Mouse (Mus musculus): ENCODE data around the gene Pim3. TPM values are rescaled to one million over a fixed set of nuclear protein-coding genes. Genes with fewer than 3 reads are reported as not detected.

The Pim3 gene
- 100 to 1,000 TPM; 159 to 173 TPM for total RNA-seq (2023)

DNA sequence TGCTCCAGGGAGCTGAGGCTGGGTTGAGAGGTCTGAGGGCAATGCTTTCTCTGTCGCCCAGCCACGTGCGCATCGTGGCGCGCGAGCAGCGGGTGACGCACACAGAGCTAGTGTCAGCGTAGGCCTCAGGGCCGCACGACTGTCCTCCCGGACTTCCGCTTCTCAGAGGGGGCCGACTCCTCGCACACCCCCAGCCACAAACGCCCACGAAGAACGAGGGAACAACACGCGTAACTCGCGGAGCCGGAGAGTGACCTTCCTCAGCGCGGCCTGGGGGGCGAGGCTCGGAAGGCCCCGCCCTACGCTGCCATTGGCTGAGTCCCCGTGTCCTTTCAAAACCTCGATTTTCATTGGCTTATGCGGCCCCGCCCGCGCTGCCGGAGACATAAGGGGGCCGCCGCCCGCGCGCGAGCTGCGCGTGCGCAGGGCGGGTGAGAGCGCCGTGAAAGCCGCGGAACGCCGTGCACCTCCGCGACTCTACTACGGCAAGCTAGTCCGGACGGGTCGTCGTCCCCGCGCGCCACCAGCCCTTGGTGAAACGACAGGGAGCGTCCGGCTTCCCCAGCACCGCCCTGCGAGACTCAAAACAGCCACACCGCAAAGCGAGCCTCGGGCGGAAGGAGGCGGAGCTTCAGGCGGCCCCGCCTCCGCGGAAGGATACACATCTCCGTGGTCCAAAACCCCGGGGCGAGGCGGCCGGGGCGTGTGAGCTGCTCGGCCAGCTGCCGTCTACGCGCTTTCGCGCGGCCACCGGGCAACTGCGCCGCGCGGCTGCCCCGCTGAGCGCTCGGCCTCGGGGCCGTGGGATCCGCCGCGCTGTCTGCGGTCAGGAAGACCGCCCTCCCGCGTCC, at the start of gene Pim3:
TSS of gene Pim3 (plus strand) at position 415 of the 851 bp plus-strand sequence.

DNA sequence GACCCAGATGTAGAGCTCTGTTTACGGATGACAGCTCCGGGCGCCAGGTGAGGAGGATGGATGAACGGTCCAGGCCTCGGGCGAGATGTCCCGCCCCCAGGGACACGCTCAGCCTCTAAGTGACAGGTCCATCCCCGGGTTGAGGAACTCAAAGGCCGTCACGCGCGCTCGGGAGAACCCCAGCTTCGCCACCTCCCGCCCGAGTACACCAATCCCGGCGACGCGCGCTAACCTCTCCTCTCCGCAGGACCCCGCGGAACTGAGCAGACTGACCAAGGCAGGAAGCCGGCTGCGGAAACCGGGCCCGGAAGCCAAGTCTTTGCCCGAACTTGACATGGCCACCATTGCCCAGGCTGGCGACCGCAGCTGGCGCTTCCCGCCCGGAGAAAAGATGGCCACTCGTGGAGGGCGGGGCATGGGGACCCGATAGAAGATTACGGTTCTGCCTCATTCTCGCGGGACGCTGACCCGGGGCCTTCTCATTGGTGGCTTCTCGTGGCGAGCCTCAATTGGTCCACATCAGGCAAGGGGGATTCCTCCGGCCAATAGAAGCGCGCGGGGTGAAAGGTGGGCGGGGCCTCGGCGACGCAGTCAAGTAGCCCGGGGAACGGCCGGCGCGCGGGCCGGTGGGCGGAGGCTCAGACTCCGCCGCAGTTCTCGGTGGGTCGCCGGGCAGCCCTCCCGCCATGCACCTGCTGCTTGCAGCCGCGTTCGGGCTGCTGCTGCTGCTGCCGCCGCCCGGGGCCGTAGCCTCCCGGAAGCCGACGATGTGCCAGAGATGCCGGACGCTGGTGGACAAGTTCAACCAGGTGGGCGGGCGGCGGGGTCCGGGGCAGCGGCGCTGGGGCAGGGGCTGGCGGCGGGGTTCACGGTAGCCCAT, 42.7 kb upstream of the Pim3 start, which contains the start of the genes Alg12 and Creld2:
TSS of gene Alg12 (minus strand) at position 293 of the 880 bp plus-strand sequence.
TSS of gene Creld2 (plus strand) at position 621 of the 880 bp plus-strand sequence.

Other genes starting within 250 kb of the Pim3 start
- 10 to 100 TPM; 83.5 to 99.5 TPM for gene Brd1, start 128.0 kb upstream of the Pim3 start, total RNA-seq (2023)
- 10 to 100 TPM; 22.1 to 24.0 TPM for gene Zbed4, start 110.5 kb upstream of the Pim3 start, total RNA-seq (2023)
- 10 to 100 TPM; 12.7 to 14.6 TPM for gene Alg12, start 42.9 kb upstream of the Pim3 start, total RNA-seq (2023)
- gene Creld2, start 42.5 kb upstream of the Pim3 start, total RNA-seq (2023): 10 to 100 TPM; 31.0 to 34.3 TPM
- gene Ttll8, start 92.2 kb downstream of the Pim3 start, total RNA-seq (2023): not detected
- gene Mlc1, start 116.8 kb downstream of the Pim3 start, total RNA-seq (2023): not detected
- gene Mov10l1, start 120.7 kb downstream of the Pim3 start, total RNA-seq (2023): not detected
- gene Panx2, start 197.5 kb downstream of the Pim3 start, total RNA-seq (2023): not detected
- gene Trabd, start 212.9 kb downstream of the Pim3 start, total RNA-seq (2023): 10 to 100 TPM; 34.8 to 43.4 TPM
- 10 to 100 TPM; 16.0 to 16.2 TPM for gene Selenoo, start 226.9 kb downstream of the Pim3 start, total RNA-seq (2023)

All from monocyte, adult 59 days (primary cell).